Mouse (Mus musculus) thymus, postnatal 0 days (tissue): Measurements from ENCODE around the gene Fam166b. TPM values are rescaled to one million over a fixed set of nuclear protein-coding genes. Genes with fewer than 3 reads are reported as not detected.

Experiments used
- DNase-seq: peaks from one replicate; pipeline ENCODE4 v3.0.0-alpha.2; 2015; ENCODE audit warnings: low spot score
- polyA plus RNA-seq: library from polyadenylated mRNA; unstranded; fragments of >200 nt; fragmentation: Nextera tagmentation; extraction: Ambion mirVana; gene quantifications from 2 replicates; pipeline ENCODE4 v1.2.1, GENCODE M21; 2015

The Fam166b gene
- polyA plus RNA-seq, 1 experiment from 2014 or later: 0.14 TPM

DNA sequence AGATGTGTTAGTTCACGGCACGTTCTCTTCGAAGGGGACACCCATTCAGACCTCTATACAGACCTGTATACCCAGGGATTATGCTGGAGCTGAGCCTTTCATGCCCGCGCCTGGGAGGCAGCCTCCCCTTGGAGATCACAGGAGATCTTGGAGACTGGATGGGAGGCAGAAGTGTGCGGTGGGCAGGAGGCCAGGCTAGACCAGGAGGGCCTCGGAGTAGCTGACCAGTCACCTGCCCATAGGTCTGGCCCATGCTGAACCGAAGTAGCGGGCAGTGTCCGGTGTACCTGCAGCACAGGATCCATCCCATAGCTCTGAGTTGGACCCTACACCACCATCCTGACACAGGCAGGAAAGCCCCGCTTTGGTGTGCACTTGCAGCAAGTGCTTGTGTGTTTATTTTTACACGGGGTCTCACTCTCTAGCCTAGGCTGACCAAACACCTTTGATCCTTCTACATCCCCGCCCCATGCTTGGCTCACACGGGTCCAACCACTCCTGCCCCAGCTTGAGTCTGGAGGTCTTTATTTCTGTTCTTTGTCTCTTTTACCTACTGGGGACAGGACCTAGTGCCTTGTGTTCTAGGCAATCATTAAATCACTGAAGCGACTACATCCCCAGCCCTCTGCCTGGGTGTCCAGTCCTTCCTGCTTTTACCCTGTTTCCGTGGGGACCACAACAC, 613 bp downstream of the Fam166b start:
- DNase-seq: no peak

DNA sequence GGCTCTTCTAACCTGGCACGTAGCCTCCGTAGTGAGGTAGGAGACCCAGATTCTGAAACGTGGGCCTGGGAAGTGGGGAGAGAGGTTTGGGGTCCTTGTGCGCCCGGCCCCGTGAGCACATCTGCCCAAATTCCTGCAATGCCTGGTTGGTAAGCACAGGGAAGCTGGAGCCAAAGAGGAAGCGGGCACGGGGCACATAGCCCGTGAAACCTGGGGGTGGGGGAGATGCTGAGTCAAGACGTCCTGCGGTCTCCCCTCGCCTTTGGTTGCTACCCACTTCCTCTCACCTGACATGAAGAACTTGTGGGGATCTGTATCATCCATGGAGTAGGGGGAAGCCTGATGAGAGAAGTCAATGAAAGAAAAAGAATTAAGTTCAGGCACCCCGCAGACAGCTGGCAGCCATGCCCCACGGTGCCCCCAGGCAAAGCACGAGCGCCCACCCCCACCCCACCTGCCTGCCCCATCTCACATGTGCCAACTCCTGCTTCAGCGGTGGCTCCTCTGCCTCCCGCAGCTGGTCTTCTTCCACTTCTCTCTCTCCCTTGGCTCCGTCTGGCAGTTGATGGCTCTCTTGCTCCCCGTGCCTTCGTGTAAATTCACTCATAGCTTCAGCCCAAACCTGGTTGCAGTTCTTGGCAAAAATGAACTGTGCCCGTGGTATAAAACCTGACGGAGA, 1.3 kb downstream of the Fam166b start:
- DNase-seq: peak; percentile 93

DNA sequence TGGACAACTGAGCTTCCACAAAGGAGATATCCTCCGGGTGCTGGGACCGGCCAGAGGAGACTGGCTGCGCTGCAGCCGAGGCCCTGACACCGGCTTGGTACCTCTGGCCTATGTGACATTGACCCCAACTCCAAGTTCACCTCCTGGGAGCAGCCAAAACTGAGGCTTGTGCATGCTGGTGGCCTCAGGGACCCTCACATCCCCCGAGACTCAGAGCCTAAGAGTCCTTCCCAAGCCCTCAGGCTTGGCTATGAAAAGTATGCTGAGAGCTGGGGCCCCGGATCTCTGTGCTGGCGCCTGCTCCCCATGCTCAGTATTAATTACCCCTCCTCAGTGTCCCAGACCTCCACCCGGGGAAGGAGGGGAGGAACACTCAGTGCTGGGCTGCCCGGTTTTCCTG, 2.4 kb downstream of the Fam166b start:
- DNase-seq: no peak

DNA sequence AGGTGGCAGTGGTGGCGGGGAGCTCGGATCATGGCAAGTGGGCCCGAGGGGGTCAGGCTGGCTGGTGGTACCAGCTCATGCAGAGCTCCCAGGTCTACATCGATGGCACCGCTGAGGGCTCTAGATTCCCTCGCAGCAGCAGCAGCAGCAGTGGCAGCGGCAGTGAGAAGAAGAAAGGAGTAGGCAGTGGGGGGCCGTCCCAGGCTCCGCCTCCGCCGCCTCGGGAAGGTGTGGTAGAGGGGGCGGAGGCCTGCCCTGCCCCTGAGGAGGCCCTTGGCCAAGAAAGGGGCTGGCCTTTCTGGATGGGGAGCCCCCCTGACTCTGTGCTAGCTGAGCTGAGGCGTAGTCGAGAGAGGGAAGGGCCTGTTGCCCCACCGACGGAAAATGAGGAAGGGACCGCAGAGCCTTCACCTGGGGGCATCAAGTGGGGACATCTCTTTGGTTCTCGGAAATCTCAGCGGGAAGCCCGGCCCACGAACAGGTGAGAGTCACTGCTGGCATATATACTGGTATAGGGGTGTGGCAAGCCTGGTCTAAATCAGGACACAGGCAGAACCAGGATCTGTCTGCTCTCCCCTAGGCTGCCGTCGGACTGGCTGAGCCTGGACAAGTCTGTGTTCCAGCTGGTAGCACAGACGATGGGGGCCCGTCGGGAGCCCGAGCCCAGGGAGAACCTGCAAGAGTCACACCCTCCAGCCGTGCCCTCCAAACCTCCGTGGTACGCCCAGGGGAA, 3.1 kb downstream of the Fam166b start:
- DNase-seq: peak; percentile 32

DNA sequence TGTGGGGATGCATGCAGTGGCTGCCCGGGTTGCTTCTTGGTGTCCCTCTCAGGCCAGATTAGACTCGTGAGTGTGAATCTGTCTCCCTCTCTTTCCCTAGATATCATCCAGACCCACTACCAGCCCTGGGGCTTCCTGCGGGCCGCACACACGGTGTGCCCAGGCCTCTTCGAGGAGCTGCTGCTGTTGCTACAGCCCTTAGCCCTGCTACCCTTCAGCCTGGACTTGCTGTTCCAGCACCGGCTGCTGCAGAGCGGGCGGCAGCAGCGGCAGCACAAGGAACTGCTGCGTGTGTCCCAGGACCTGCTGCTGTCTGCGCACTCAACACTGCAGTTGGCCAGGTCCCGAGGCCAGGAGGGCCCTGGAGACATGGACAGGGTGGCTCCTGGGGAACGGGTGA, 3.7 kb downstream of the Fam166b start:
- DNase-seq: no peak

DNA sequence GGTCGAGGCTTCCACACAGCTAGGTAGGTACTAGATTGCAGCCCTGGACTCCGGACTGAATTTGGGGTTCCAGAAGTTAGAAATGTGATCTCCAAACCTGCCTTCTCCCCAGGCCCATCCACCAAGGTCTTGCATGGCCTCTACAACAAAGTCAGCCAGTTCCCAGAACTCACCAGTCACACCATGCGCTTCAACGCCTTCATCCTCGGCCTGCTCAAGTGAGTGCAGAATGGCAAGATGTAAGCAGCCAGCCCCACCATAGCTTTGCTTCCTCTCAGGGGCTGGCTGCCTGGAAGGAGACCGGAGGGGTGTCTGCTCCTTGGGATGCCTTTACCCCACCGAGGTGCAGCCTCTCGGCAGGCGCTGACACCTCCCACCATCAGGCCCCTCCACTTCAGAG, 4.9 kb downstream of the Fam166b start:
- no peak for DNase-seq

DNA sequence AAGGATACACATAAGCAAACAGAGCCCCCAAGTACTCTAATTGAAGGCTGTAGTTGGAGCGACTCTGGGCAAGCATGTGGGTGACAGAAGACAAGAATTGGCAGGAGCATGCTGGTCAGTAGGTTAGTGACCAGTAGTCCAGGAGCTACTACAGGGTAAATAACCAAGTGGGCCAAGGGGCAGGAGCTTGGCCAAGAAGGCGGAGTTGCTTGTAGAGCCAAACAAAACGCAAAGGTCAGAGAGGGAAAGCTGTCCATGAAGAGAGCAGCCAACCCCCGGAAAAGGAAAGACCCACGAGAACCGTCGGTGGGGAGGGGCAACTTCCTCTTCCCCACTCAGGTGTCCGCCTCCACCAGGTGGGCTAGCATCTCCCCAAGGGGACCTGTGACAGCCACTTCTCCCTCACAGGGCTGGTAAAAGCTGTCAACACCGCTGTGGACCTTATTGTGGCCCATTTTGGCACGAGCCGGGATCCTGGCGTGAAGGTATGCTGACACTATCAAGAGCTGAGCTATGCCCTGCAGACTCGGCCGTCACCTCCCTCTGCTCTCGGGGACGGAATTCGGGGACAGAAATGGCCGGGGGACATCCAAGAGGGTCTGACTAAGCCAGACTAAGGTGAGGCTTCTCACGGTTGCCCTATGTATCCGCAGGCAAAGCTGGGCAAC, 5.5 kb downstream of the Fam166b start:
- DNase-seq: no peak

DNA sequence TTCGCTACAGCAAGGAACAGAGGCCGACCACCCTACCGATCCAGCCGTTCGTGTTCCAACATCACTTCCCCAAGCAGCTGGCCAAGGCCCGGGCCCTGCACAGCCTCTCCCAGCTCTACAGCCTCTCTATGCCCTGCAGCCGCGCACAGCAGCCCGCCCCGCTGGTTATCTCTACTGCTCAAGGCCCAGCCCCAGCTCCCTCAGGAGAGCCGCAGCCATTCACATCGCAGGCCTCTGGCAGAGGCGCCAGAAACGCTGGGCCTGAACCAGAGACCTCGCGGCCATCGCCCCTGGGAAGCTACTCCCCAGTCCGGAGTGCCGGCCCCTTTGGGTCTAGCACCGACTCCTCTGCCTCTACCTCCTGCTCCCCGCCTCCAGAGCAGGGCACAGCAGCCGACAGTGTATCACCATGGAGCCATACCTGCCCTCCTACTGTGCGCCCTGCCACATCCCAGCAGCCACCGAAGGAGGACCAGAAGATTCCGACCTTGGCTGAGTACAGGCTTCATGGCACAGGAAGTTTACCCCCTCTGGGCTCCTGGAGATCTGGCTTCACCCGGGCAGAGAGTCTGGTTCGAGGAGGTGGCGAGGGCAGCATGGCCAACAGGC, 7.2 kb downstream of the Fam166b start:
- no peak for DNase-seq

DNA sequence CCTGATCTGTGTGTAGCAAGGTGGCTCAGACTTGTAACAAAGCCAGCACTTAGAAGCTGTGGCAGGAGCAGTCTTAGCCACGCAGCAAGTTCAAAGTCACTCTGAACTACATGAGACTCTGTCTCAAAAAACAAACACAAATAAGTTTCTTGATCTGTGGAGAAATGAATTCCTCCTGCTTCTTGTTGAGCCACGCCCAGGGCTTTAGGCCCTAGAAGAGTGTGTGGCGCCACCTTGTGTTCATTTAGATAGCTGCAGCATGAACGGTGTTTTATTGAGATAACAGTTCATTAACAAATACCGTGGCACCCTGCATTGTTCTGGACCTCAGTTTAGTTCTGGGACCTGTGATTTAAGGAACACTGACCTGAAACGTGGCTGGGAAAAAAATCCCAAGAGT, 8.6 kb downstream of the Fam166b start:
- DNase-seq: peak; percentile 77

DNA sequence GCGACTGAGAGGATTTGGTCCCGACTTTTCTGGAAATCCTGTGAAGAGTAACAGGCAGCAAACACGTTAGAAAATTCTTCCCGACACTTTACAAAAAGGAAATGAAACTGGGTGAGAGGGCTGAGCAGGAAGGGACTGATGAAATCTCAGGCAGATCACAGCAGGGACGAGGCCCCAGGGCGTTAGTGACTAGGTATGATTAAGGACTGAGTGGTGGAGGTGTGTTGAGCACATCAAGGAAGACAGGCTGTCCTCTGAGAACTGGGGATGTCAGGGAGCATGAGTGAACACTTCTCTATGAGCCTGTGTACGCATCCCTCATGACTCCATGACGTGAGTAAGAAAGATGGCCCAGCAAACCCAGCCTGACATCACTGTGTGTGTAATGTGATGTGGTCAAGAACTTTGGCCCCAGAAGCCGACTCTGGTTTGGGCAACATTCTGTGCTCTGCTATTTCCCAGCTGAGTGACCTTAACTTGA, 9.1 kb downstream of the Fam166b start:
- DNase-seq: no peak

DNA sequence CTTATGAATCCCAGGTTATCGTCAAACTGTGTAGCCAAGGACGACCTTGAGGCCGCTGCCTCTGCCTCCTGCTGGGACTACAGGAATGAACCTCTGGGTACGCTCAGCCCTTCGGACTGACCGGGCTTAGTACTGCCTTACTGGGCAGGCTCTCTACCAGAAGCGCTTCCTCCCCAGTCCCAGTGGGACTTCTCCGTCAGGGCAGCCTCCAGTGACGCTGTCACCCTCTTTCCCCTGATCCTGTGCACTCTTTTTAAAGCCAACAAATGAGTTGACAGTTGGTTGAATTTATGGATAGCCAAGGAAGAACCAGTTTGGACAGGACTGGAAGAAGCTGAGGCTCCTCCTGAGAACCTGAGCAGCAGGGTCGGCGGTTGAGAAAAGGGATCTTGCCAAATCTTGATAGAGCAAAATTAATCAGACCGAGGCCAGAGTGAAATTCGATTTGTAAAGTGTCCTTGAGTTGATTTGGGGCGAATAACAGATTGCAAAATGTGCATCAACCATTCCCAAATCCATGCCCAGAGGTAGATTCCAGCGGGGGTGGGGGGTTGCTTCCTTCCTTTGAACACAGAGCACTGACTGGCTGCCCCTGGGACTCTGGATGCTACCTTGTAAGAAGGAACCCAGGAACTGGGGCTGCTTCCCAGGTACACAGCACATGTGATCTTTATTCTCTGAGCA, 9.8 kb downstream of the Fam166b start:
- no peak for DNase-seq

DNA sequence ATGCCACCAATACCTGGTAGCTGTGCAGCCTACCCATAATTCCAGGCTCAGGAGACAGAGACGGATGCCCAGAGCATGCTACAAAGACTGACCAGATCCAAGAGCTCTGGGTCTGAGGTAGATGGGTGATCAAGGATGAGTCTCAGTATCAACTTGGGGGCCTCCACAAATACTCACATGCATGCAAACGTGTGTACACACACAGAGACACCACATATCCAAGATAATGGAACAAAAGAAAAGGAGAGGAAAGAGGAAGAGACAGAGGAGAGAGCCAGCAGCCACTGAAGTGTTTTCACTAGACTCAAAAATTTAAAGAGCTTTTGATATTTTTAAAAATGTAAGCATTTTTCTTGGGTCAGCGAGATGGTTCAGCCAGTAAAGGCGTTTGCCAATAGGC, 10.5 kb downstream of the Fam166b start:
- DNase-seq: no peak

DNA sequence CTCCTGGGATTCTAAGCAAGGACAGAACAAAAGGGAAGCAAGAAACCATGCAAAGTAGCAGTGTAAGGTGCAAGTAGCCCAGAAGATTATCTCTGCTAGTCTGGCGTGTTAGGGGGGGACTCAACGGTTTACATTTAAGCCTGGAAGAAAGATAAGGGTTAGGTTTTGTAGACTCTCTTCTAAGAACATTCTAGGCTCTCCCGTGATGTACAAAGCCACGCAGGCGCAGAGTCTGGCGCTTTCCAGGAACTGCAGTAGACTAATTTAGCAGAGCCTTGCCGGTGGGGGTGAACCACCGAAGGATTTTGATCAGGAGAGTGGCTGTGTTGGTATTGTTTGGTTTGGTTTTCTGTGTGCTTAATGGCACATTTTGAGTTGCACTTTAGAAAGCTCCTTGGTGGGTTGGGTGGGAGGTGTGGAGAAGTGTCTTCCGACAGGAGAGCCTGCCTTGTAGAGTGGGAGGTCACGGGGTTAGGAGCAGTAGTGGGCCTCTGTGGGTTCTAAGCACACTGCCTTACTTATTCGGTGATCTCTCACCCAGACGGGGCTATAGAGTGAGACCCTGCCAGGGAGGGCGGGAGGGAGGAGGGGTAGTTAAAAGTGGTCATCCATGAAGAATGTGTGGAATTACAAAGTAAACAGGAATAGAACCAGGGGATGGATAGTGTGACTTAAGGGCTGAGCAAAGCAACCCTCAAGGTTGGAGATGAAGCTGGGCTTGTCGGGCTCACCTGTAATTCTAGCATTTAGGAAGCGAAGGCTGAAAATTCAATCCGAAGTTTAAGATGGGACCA, 11.5 kb downstream of the Fam166b start:
- no peak for DNase-seq

DNA sequence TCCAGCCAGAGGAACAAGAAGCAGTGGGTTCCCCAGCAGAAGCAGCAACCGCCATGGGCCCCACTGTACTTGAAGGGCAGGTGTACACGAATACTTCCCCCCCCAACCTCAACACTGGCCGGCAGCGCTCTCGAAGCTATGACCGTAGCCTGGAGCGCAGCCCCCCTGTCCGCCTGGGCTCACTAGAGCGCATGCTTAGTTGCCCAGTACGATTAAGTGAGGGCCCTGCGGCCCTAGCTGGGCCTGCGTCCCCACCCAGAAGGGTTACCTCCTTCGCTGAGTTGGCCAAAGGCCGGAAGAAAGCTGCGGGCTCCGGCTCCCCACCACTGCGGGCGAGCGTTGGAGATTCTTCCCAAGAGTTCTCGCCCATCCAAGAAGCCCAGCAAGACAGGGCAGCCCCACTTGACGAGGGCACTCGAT, 12.9 kb downstream of the Fam166b start:
- DNase-seq: no peak

DNA sequence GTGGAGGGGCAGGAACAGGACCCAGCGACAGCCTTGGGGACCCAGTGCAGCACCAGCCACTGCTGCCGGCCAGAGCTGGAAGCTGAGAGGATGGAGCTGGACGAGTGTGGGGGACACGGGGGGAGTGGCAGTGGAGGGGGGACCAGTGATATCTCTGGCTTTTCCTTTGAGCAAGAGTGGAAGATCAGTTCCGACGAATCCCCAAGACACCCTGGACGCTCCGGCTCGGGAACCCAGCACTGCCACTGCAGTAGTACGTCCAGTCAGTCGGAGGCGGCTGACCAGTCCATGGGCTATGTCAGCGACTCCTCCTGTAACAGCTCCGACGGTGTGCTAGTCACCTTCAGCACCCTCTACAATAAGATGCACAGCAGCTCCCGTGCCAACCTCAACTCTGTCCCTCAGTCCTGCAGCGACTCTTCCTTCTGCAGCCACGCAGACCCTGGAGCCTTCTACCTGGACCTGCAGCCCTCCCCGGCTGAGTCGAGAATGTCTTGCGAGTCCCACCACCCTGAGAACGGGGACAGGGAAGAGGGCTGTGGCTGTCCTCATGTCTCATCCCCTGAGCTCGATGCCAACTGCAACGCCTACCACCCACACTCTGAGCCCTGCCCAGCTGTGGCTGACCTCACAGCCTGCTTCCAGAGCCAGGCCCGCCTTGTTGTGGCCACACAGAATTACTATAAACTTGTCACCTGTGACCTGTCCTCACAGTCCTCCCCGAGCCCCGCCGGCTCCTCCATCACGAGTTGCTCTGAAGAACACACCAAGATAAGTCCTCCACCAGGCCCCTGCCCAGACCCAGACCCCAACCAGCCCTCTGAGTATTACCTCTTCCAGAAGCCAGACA, 13.5 kb downstream of the Fam166b start:
- no peak for DNase-seq

DNA sequence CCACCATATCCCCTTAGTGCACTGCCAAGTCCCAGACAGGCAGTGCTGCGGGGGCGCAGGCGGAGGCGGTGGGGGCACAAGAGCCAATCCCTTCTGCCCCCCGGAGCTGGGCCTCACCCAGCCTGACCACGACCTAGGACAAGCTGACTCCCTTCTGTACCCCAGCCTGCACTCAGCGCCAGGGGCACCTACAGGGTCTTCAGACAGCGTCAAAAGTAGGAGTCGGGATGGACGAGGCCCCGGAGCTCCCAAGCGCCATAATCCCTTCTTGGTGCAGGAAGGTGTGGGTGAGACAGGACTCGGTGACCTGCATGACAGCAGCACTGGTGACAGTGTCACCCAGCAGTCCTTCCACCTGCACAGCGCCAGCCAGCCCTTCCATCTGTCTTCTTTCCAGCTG, 14.2 kb downstream of the Fam166b start:
- DNase-seq: no peak

DNA sequence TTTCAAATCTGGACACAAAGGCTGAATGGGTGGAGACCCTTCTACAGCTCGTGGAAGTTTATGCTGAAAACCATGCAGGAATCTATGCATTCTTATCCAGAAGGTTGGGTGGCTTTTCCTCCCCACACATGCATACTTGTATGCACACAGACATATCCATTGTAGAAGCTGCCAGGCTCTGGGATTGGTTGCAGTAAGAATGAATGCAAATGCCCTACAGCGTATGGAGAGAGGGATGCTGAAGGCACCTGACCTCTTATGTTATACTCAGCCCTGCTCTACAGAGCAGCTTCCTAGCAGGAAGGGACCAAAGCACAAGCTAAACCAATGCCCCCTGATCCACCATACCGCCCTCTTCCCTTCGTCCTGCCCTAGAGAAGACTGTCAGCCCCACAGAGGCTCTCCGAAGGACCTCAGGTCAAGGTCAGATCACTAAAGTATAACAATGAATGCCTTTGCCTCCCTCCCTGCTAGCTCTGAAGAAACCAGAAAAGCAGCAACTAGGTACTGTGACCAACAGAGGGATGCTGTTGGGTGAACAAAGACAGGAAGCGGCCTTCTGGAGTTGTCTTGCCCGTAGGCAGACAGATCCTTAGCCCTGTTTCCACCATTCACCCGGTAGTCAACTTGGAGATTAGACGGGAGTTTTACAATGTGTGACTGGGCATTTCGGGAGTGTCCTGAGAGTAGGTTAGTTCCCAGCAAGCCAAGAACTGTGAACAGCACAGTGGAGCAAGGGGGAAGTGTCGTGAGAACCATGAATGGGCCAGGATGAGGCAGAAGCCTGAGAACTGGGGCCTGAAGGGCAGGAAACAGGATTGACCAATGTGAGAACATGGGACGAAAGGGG, 21.6 kb downstream of the Fam166b start:
- no peak for DNase-seq
